Mouse (Mus musculus): ENCODE data around the gene Mob3c.

The Mob3c gene

DNA sequence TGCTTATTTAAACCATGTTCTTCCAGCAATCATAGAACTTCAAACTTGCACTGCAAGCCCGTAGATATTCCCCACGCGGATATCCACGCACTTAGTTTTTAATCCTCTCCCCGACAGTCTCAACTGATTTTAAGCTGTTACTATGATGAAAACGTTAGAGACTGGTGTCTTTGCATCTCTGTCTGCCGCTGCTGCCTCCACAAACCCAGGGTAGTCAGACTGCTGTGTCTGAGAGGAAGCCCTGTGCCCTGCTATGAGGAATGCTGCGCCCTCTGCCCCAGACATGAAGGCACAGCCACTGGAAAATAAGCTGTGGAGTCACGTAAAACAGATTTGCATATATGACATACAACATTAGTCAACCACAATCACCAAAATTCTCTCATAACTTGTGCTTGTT lies 50.9 kb downstream of the Mob3c start:
- in situ Hi-C loops (cut with MboI), result no loop called here

GRCm38 (mm10) chr4:115881183-115881582 lies 53.3 kb downstream of the Mob3c start:
- in situ Hi-C loops (cut with MboI), result no loop called here

GRCm38 (mm10) chr4:115882195-115882594 lies 54.3 kb downstream of the Mob3c start:
- in situ Hi-C loops (cut with MboI), result no loop called here

GRCm38 (mm10) chr4:115884022-115884421 lies 56.1 kb downstream of the Mob3c start, which contains the start of gene Kncn:
TSS of gene Kncn (plus strand) at chr4:115884400.
- in situ Hi-C loops (cut with MboI), result no loop called here

Data from mature B cell (primary cell).